Mouse (Mus musculus) kidney, adult 2 months (tissue): ENCODE measurements around the gene Gm17606. TPM values are rescaled to one million over a fixed set of nuclear protein-coding genes. Genes with fewer than 3 reads are reported as not detected.

Source experiments
- DNase-seq: peaks from one replicate; pipeline ENCODE4 v3.0.0; 2021
- H3K27ac ChIP-seq: fragments of 200-500 bp; 2 replicates; pipeline ENCODE4 v1.5.1; 2012; ENCODE audit warnings: low read depth, low read length, control low read depth, inconsistent platforms; ENCODE audit not compliant: insufficient read depth
- H3K27me3 ChIP-seq: fragments of 200-500 bp; replicated peaks from 2 replicates; pipeline ENCODE4 v1.6.1; 2012; ENCODE audit warnings: mild to moderate bottlenecking, moderate library complexity, low read length, inconsistent platforms; ENCODE audit not compliant: control insufficient read depth, insufficient read depth
- H3K36me3 ChIP-seq: fragments of 200-500 bp; 2 replicates; pipeline ENCODE4 v1.6.1; 2012; ENCODE audit warnings: mild to moderate bottlenecking, moderate library complexity, low read length, inconsistent platforms; ENCODE audit not compliant: control insufficient read depth, insufficient read depth
- H3K4me1 ChIP-seq: fragments of 200-500 bp; 2 replicates; pipeline ENCODE4 v1.6.1; 2011; ENCODE audit warnings: low read length; ENCODE audit not compliant: control insufficient read depth, insufficient read depth
- H3K4me3 ChIP-seq: fragments of 200-500 bp; 2 replicates; pipeline ENCODE4 v1.5.1; 2011; ENCODE audit warnings: mild to moderate bottlenecking, low read depth, low read length, control low read depth; ENCODE audit not compliant: insufficient read depth
- CTCF ChIP-seq: fragments of 200-500 bp; conservative IDR thresholded peaks from 2 replicates; pipeline ENCODE4 v1.5.1; 2011; ENCODE audit warnings: low read depth, mild to moderate bottlenecking, control low read depth, low read length, moderate library complexity, mixed read lengths; ENCODE audit not compliant: insufficient read depth, insufficient read length
- POLR2A ChIP-seq: fragments of 200-500 bp; IDR thresholded peaks from one replicate; pipeline ENCODE4 v1.6.1; 2011; ENCODE audit warnings: low read depth, low read length, control low read depth
- WGBS: fragments of 180-500 bp; shearing (Covaris S2); methylation state at CpG from one replicate; pipeline ENCODE4 v1.1.7; 2018; 5-methylcytosine and 5-hydroxymethylcytosine counted together
- polyA plus RNA-seq: library from polyadenylated mRNA; depleted of rRNA; stranded (reverse); fragments of >200 nt; gene quantifications from 2 replicates; pipeline ENCODE4 v1.2.3, GENCODE M21; 2012

Gm17606 gene
- polyA plus RNA-seq, 1 experiment = not detected

DNA sequence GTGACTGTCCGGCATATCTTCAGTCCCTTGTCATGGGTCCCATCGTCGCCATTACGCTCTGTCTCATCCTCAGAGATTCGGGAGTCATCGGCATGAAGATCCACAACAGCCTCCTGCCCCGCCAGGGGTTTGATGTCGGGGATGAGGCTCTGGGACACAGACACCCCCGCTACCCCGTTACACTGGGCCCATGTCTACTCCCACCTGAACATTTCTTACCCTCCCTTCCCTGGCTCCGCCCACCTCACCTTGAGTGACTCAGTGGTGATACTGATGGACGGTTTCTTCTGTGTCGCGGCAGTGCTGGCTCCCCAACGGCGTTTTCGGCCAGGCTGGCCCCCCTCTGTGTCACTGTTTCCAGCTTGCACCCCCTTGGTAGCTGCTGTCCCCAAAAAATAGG is 5.7 kb downstream of the Gm17606 start:
- no peak for DNase-seq
- Histone ChIP-seq H3K27me3 (no peaks in the 10 kb centered on the region), H3K36me3 (peaks cover 13% of the 10 kb centered on the region), H3K4me1 (no peaks in the 10 kb centered on the region), H3K27ac (no peak overlapping the region), H3K4me3 (no peak overlapping the region)
- TF ChIP-seq POLR2A = no peak
- no peak for TF ChIP-seq CTCF
- WGBS = 92% methylated on average over 17 of the region's 17 CpGs

DNA sequence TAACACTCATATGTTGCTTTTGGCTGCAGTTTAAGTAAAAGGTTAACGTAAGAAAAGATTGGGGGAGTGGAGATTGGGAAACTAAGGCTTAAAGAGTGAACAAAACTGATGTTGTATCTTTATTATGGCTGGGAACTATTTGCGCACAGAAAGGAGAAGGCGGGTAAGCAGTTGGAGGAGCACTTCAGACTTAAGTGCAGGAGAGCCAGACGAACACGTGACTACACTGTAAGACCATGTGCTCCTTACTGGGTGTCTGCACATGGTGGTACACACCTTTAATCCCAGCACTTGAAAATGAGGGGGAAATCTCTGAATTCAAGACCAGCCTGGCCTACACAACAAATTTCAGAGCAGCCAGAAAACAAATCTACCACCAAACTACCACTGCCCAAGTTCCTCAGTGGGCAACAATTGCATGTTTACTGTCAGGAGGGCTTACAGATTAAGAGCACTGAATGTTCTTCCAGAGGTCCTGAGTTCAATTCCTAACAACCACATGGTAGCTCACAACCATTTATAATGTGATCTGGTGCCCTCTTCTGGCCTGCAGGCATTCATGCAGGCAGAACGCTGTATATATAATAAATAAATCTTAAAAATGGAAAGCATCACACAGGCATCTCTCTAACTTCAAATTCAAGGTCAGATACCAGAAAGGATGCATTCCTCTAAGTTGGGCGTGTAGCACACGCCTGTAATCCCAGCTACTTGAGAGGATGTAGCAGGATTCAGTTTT is 6.3 kb downstream of the Gm17606 start:
- Histone ChIP-seq H3K4me3 (no peak overlapping the region), H3K27me3 (no peaks in the 10 kb centered on the region), H3K27ac (no peak overlapping the region), H3K4me1 (no peaks in the 10 kb centered on the region; the same call in 1 of the 2 replicates), H3K36me3 (peaks cover 13% of the 10 kb centered on the region)
- WGBS = 90% methylated on average over 8 of the region's 8 CpGs
- DNase-seq = no peak
- TF ChIP-seq CTCF (0 out of 2 replicates have a peak, but pooled peaks have one; percentile 21), POLR2A (no peak)

DNA sequence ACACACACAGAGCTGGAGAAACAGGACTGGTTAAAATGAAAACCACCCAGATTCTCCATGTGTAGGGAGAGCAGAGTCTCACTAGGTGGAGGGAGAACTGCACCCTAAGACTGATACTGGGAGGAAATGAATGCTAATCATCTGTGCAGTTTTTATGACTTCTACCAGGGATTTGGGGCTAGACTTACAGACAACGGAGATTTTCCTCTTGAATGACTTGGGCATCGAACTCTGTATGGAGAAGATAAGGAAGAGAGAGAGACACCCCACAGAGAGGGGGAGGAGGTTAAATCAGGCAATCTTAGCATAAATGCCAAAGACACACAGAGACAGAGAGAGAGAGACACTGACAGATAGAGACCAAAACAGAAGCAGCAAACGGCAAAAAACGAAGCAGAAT is 7.1 kb downstream of the Gm17606 start:
- no peaks in the 10 kb centered on the region for H3K27me3 ChIP-seq
- 80% methylated on average over 4 of the region's 4 CpGs for WGBS
- peaks cover 5% of the 10 kb centered on the region for H3K4me1 ChIP-seq
- no peak for DNase-seq
- TF ChIP-seq POLR2A = no peak
- no peak for TF ChIP-seq CTCF
- H3K4me3 ChIP-seq = no peak overlapping the region
- H3K27ac ChIP-seq = no peak overlapping the region
- peaks cover 13% of the 10 kb centered on the region for H3K36me3 ChIP-seq

DNA sequence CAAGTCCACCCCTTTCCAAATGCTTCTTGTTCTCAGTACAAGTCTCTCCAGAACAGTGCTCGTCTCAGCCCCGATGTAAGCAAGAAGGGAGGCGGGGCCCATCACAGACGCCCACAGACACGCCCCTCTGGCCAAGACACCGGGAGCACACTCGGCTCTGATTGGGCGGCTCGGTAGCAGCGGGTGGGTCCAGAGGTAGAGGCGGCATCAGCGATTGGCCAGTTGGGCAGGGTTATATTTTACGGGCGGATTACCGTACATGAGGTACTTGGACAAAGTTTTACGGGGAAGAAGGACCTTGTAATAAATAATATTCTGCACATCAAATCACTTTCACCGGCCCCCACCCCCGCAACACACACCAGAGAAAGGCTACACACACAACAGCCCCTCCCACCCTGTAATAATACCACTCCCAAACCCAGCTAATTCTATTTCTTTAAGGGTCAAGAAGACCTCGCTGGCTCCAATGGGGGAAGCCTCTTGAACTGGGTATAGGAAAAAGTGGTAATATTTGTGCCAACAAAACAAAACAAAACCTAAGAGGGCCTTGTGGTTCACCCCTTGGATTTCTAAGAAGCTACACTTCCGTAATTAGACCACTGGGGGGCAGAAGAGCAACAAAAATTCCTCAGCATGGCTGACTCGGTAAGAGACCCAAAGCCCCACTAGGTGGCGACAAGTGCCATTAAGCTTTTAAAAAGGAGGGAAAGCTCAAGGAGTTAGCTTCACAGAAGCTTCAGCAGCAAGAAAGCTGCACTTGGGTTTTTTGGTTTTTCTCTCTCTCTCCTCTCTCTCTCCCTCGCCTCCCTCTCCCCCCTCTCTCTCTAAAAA is 10.1 kb downstream of the Gm17606 start:
- DNase-seq = peak; percentile 89
- Histone ChIP-seq H3K36me3 (peaks cover 7% of the 10 kb centered on the region; the same call in 1 of the 2 replicates), H3K4me1 (peaks cover 13% of the 10 kb centered on the region), H3K4me3 (no peak overlapping the region), H3K27ac (no peak overlapping the region), H3K27me3 (no peaks in the 10 kb centered on the region)
- 53% methylated on average over 23 of the region's 23 CpGs for WGBS
- TF ChIP-seq POLR2A (no peak), CTCF (peak; percentile 95)

DNA sequence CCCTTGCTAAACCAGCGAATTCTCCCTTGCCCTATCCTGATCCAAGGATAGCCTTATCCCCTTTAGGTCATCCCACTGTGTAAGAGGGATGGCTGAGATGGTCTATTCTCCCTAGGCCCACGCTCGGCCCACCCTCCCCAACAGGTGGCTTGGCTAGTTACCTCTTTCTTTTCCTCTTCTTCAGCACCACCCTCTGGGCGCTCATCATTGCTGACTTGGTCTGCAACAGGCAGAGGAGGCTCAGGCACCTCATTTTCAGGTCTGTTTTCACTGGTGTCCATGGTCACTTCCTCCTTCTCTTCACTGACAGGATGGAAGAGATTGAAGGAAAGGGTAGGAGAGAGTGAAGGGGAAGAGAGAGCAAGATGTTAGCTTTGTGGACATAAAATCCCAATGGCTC is 10.8 kb downstream of the Gm17606 start:
- no peak for DNase-seq
- H3K36me3 ChIP-seq = peaks cover 5% of the 10 kb centered on the region; the same call in 1 of the 2 replicates
- no peaks in the 10 kb centered on the region for H3K27me3 ChIP-seq
- TF ChIP-seq CTCF (no peak), POLR2A (no peak)
- H3K4me1 ChIP-seq = peaks cover 13% of the 10 kb centered on the region
- WGBS = 70% methylated on average over 4 of the region's 4 CpGs
- no peak overlapping the region for H3K4me3 ChIP-seq
- no peak overlapping the region for H3K27ac ChIP-seq

DNA sequence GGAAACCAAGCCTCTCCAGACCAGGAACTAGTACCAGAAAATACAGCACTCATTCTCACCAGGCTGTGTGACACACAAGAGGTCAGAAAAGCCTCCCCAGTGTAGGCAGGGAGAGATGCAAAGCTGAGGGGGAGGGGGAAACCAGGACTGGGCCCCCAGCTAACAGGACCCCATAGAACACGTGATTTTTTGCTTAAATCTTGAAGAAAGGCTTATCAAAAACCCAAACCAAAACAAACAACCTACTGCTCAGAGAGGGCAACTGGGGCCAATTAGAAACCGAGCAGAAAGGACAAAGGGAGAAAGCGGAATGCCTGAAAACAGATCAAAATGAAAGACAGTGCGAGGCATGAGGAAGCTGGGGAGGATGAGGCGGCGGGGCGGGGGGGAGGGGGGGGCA is 12.0 kb downstream of the Gm17606 start:
- no peaks in the 10 kb centered on the region for H3K27me3 ChIP-seq
- peaks cover 13% of the 10 kb centered on the region for H3K4me1 ChIP-seq
- peaks cover 7% of the 10 kb centered on the region for H3K36me3 ChIP-seq
- 4% methylated on average over 7 of the region's 7 CpGs for whole genome bisulfite sequencing
- no peak for TF ChIP-seq POLR2A
- TF ChIP-seq CTCF = no peak
- H3K4me3 ChIP-seq = peak overlapping the region; percentile 83; the same call in 1 of the 2 replicates
- H3K27ac ChIP-seq = no peak overlapping the region
- no peak for DNase-seq

DNA sequence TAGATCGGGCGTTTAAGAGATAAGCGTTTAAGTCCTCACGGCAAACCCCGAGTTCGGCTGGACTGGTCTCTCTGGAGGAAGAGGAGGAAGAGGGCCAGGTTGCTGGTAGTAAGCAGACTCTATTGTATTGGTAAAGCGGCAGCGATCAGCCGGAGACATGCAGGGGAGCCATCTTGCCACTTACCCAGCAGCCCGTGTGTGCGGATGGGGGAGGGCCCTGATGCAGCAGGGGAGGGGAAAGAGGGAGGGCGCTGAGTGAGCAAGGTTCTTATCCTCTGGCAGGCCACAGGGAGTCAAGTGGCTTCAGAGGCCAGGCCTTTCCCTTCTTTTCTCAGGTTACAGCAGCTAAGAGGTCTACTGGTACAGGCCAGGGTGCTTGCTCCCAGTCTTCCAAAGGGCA is 12.7 kb downstream of the Gm17606 start:
- TF ChIP-seq POLR2A (no peak), CTCF (0 out of 2 replicates have a peak, but pooled peaks have one; percentile 6)
- H3K4me1 ChIP-seq = peaks cover 13% of the 10 kb centered on the region
- peak; percentile 95 for DNase-seq
- peak overlapping the region; percentile 83 for H3K4me3 ChIP-seq
- peaks cover 8% of the 10 kb centered on the region for H3K36me3 ChIP-seq
- peak overlapping the region; percentile 26; the same call in 1 of the 2 replicates for H3K27ac ChIP-seq
- WGBS = 1% methylated on average over 12 of the region's 12 CpGs
- no peaks in the 10 kb centered on the region for H3K27me3 ChIP-seq
